Mouse (Mus musculus): Measurements from ENCODE around the gene Fchsd2. TPM values are rescaled to one million over a fixed set of nuclear protein-coding genes. Genes with fewer than 3 reads are reported as not detected.

The Fchsd2 gene
- polyA plus RNA-seq (2015; fragmentation: Nextera tagmentation; extraction: Ambion mirVana): 20.0 and 22.5 TPM in 2 replicates

DNA sequence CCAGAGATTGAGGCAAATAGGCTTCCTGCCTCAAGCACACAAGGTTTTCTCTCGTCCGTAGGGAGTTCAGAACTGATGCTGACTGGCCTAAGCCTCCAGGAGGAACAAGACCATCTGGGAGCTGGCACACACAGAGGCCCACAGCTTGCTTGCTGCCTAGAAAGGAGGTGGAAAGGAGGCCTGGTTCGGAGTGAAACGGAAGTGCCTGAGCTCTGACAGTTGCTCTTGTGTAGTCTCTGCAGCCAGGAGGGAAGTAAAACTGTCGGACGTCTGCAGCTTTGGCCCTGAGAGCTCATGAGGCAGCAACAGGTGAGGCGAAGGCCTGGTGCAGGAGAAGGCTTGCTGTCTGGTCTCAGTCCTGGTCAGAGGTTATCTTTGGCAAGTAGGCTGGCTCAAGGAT, at the start of gene Fchsd2:
Gene Fchsd2 (plus strand): TSS at position 246 of the 400 bp plus-strand sequence.
- no peak within 1 kb of the TSS for H3K4me3 ChIP-seq
- WGBS: 48% methylated on average over 7 of the region's 7 CpGs
- H3K27me3 ChIP-seq: no peaks in the 10 kb centered on the region
- no peak within 1 kb of the TSS for H3K27ac ChIP-seq
- H3K36me3 ChIP-seq: no peaks in the 10 kb centered on the region
- H3K4me2 ChIP-seq: no peak within 1 kb of the TSS
- no peak for ATAC-seq (ENCODE audit: borderline replicate concordance, extremely low read depth, low FRiP score, low TSS enrichment)
- peaks cover 12% of the 10 kb centered on the region for H3K4me1 ChIP-seq
- no peaks in the 10 kb centered on the region for H3K9me3 ChIP-seq
- no peak within 1 kb of the TSS for H3K9ac ChIP-seq

DNA sequence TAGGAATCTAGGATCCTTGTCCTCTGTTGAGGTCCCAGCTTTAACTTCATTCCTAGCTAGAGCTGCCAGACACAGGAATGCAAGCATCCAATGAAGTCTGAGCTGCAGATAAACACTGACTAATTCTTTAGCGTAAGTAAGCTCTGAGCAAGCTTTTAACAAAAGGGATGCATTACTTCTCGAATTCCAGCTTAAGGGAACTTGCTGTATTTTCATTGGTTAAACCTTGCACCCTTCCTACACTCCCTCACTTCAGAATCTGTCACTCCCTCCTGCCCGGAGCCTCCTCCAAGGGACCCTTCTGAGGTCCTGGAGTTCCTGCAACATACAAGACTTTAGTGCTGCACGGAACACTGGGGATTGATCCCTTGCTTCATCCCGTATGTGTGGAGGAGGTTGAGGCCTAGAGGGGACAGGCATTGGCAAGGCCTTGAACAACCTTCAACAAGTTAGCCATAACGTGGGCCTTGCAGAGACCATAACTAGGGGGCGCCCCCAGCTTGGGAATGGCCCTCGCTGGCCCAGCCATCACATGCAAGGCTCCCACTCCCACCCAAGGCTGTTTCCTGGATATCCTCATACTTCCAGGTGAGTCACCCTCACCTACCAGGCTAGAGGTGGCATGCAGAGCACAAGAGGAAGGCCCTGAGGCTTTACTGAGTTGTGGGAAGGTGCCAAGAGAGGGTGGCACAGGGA, 48.7 kb upstream of the Fchsd2 start:
- ATAC-seq (ENCODE audit: borderline replicate concordance, extremely low read depth, low FRiP score, low TSS enrichment): no peak
- 56% methylated on average over 8 of the region's 8 CpGs for WGBS
- no peaks in the 10 kb centered on the region for H3K9me3 ChIP-seq
- H3K4me2 ChIP-seq: no peak overlapping the region
- H3K27me3 ChIP-seq: no peaks in the 10 kb centered on the region
- no peaks in the 10 kb centered on the region for H3K36me3 ChIP-seq
- no peak overlapping the region for H3K27ac ChIP-seq
- no peak overlapping the region for H3K4me3 ChIP-seq
- H3K9ac ChIP-seq: no peak overlapping the region
- H3K4me1 ChIP-seq: peaks cover 43% of the 10 kb centered on the region

DNA sequence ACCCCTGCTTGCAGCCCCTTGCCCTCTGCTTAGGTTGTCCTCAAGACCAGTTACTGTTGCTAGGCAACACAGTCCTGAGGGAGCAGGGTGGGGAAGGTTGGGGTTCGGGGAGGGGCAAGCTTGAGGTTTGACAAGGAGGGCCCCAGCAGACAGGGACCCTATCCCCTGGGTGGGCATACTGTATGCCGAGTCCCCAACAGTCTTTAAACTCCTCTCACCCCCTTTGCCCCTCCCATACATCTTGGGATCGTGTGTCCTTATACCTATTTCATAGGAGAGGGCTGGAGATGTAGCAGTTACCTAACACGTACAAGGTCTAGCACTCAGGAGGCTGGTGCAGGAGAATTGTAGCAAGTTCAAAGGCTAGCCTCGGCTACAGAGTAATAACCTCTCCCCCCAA, 44.4 kb upstream of the Fchsd2 start:
- Histone ChIP-seq H3K27ac (no peak overlapping the region), H3K36me3 (no peaks in the 10 kb centered on the region), H3K27me3 (no peaks in the 10 kb centered on the region), H3K4me1 (peaks cover 40% of the 10 kb centered on the region), H3K9me3 (no peaks in the 10 kb centered on the region), H3K4me3 (no peak overlapping the region), H3K4me2 (no peak overlapping the region), H3K9ac (no peak overlapping the region)
- 68% methylated on average over 5 of the region's 5 CpGs for WGBS
- no peak for ATAC-seq (ENCODE audit: borderline replicate concordance, extremely low read depth, low FRiP score, low TSS enrichment)

DNA sequence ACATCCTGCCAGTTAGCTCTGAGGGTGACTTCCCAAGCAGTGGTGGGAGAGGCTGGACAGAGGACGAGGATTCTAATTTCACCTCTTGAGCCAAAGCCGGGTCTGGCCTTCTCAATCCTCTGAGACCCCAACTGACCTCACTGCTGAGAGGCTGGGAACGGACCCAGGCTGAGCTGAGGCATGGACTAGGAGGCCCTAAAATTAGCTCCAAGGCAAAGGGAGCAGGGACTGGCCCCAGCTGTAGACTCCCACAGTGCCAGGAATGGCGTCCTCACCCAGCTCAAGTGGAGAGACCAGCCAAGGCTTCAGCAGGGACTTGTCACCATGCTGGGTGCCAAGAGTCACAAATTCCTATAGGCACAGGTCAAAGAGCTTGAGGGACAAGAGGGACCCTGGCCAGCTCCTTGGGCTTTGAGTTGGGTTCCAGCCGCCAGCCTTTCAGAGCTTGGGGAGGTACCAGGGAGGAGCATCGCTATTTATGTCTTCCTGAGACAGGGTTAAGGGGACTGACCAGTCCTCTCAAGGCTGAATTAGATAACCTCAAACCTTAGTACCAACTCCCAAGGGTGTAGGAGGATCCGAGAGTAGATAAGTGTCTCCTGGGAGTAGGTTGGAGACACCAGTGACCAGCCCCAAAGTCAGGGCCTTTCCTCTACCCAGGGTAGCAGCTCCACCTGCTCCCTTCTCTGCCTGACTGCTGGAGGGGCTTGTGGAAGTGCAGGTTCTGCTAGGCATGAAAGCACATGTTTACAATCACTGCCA, 43.2 kb upstream of the Fchsd2 start:
- H3K27ac ChIP-seq: peak overlapping the region; percentile 37; the same call in 1 of the 2 replicates
- H3K36me3 ChIP-seq: no peaks in the 10 kb centered on the region
- H3K9me3 ChIP-seq: no peaks in the 10 kb centered on the region
- no peaks in the 10 kb centered on the region for H3K27me3 ChIP-seq
- no peak overlapping the region for H3K9ac ChIP-seq
- 65% methylated on average over 7 of the region's 7 CpGs for WGBS
- no peak overlapping the region for H3K4me2 ChIP-seq
- H3K4me1 ChIP-seq: peaks cover 28% of the 10 kb centered on the region
- ATAC-seq (ENCODE audit: borderline replicate concordance, extremely low read depth, low FRiP score, low TSS enrichment): peak; percentile 72
- H3K4me3 ChIP-seq: no peak overlapping the region

DNA sequence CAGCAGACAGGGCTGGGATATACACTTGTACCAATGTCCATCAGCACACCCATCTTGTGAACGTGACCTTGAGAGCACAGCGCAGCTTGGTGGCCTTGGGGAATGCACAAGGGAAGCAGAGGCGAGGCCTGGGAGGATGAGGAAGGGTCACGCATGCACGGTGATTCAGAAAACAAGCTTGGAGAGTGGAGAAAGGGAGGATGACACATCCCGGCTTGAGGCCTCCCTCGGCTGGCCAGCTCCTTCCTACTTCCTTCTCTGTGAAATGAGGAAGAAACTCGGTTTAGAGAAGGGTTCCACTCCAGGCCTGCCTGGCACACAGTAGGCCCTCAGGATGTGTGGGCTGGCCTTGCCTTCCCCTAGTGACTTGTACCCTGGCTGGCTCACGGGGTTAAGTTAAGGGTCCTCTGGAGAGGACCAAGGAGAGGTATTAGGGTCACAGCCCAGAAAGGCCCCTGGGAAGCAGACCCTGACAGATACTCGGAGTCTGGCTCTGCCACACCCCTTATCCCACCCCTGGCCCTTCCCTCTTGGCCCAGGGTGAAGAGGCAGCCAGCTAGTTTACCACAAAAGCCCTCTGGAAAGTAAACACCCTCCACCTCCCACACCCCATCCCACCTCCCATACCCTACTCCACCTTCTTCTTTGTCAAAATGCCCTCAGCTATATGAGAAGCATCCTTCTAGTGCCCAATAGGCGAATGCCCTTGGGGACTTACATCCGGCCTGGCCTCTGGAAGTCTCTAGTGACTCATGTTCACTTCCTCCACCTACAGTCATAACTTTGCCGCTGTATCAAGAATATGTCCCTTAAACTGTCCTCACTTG, 41.7 kb upstream of the Fchsd2 start:
- H3K27ac ChIP-seq: peak overlapping the region; percentile 57
- H3K27me3 ChIP-seq: no peaks in the 10 kb centered on the region
- no peak overlapping the region for H3K4me3 ChIP-seq
- no peaks in the 10 kb centered on the region for H3K9me3 ChIP-seq
- WGBS: 66% methylated on average over 13 of the region's 13 CpGs
- H3K4me2 ChIP-seq: no peak overlapping the region
- peaks cover 24% of the 10 kb centered on the region for H3K4me1 ChIP-seq
- no peaks in the 10 kb centered on the region for H3K36me3 ChIP-seq
- no peak for ATAC-seq (ENCODE audit: borderline replicate concordance, extremely low read depth, low FRiP score, low TSS enrichment)
- H3K9ac ChIP-seq: no peak overlapping the region

DNA sequence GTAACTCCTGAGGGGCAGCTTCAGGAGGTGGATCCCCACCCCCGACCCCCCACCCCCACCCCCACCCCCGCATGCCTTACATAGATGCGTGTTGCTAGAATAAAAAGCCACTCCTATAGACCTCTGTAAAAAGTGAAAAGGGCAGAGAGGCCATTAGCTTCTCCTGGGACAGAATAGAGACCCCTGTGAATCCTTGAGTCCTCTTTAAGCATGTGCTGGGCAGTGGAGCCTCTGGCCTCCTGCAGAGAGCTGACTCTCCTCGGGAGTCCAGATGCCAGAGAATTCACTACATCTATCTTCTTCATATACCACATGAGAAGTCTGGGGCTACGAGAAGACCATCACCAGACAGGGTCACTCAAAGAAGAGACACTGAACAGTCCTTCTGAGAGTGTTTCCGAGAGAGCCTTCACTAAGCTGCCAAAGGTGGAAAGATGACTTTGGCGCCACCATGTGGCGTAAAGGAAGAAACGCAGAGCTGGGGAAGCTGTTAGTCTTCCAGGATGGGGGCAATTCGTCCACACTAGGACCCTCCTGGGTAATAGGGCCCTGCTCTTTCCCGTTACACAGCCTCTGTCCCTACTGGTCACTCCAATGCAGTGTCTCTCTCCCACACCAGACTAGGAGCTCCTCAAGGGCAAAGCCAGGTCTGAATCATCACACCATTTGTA, 41.0 kb upstream of the Fchsd2 start:
- 17% methylated on average over 11 of the region's 11 CpGs for WGBS
- Histone ChIP-seq H3K4me3 (no peak overlapping the region), H3K4me2 (no peak overlapping the region), H3K36me3 (no peaks in the 10 kb centered on the region), H3K4me1 (peaks cover 24% of the 10 kb centered on the region), H3K27ac (peak overlapping the region; percentile 57), H3K27me3 (no peaks in the 10 kb centered on the region), H3K9me3 (no peaks in the 10 kb centered on the region), H3K9ac (no peak overlapping the region)
- peak; percentile 60; the same call in 1 of the 2 replicates for ATAC-seq (ENCODE audit: borderline replicate concordance, extremely low read depth, low FRiP score, low TSS enrichment)

DNA sequence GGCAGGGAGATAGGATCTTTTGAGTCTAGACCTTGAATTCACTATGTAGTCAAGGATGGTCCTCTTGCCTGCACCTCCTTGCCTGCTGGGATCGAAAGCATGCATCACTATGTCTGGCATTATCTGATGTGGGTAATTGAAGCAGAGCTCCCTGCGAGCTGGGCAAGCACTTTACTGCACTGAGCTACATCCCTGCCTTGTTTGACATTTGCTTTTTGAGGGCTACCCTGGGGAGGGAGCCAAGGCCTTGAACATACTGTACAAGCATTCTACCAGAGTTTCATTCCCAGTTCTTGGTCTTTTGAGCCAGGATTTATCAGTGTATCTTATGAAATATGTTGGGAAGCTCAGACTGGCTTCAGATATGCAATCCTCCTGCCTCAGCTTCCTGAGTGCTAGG, 39.5 kb upstream of the Fchsd2 start:
- Histone ChIP-seq H3K27ac (no peak overlapping the region), H3K4me3 (no peak overlapping the region), H3K27me3 (no peaks in the 10 kb centered on the region), H3K9me3 (no peaks in the 10 kb centered on the region), H3K36me3 (no peaks in the 10 kb centered on the region), H3K4me1 (peaks cover 24% of the 10 kb centered on the region), H3K9ac (no peak overlapping the region), H3K4me2 (no peak overlapping the region)
- 74% methylated on average over 2 of the region's 2 CpGs for whole genome bisulfite sequencing
- ATAC-seq (ENCODE audit: borderline replicate concordance, extremely low read depth, low FRiP score, low TSS enrichment): no peak

DNA sequence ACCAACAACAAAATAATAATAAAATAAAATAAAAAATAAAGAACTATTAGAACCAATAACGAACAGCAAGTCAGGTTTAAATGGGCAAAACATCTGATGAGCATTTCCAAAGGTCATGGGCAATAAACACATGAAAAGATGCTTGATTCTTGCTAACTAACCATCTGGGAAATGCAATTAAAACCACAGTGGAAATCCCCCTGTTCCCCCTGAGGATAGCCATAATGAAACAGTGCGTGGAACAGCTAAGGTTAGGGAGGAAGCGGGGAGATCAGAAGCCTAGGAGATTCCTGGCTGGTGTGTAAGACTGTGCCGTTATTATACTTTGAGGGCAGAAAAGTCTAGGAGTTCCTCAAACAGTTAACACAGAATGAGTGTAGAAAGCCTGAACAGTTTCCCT, 35.4 kb upstream of the Fchsd2 start:
- Histone ChIP-seq H3K9me3 (no peaks in the 10 kb centered on the region), H3K4me2 (no peak overlapping the region)

DNA sequence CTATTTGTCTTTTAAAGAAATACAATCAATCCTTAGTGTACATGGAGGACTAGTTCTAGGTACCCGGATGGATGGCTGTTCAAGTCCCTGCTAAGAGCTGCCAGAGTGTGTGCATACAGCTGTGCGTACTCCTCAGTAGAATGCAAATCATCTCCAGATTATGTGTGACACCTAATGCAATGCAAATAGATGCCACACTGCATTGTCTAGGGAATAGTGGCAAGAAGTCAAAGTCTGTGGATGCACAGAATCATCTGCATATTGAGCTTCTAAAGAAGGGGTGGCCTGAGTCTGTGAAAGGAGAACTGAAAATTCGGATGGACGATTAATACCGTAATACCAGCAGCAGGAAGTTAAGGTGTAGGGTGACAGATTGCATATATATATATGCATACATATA, 33.5 kb upstream of the Fchsd2 start:
- no peak for ATAC-seq (ENCODE audit: borderline replicate concordance, extremely low read depth, low FRiP score, low TSS enrichment)
- Histone ChIP-seq H3K9me3 (no peaks in the 10 kb centered on the region), H3K27me3 (no peaks in the 10 kb centered on the region), H3K4me1 (peaks cover 4% of the 10 kb centered on the region; the same call in 1 of the 2 replicates), H3K4me2 (no peak overlapping the region), H3K9ac (no peak overlapping the region), H3K27ac (no peak overlapping the region), H3K36me3 (no peaks in the 10 kb centered on the region), H3K4me3 (no peak overlapping the region)
- 71% methylated on average over 5 of the region's 5 CpGs for WGBS

More for the DNA sequence above, 35.4 kb upstream of the Fchsd2 start:
- no peak overlapping the region for H3K27ac ChIP-seq
- no peaks in the 10 kb centered on the region for H3K27me3 ChIP-seq
- no peaks in the 10 kb centered on the region for H3K36me3 ChIP-seq
- H3K4me3 ChIP-seq: no peak overlapping the region
- peaks cover 4% of the 10 kb centered on the region; the same call in 1 of the 2 replicates for H3K4me1 ChIP-seq
- ATAC-seq (ENCODE audit: borderline replicate concordance, extremely low read depth, low FRiP score, low TSS enrichment): no peak
- H3K9ac ChIP-seq: no peak overlapping the region
- whole genome bisulfite sequencing: 64% methylated on average over 4 of the region's 4 CpGs

DNA sequence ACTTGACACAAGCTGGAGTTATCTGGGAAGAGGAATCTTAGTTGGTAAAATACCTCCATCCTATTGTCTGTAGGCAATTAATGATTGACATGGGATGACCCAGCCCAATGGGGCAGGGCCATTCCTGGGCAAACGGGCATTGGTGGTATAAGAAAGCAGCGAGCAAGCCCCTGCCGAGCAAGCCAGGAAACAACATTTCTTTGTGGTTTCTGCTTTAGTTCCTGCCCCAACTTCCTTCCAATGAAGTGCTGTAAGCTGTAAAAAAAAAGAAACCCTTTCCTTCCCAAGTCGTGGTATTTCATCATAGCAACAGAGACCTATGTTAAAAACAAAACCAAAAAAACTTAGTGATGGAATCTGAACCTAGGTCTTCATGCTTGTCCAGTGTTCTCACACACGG, 32.2 kb upstream of the Fchsd2 start:
- no peaks in the 10 kb centered on the region for H3K27me3 ChIP-seq
- H3K4me1 ChIP-seq: peaks cover 4% of the 10 kb centered on the region; the same call in 1 of the 2 replicates
- no peak overlapping the region for H3K4me3 ChIP-seq
- no peak overlapping the region for H3K27ac ChIP-seq
- H3K9me3 ChIP-seq: no peaks in the 10 kb centered on the region
- no peak for ATAC-seq (ENCODE audit: borderline replicate concordance, extremely low read depth, low FRiP score, low TSS enrichment)
- H3K9ac ChIP-seq: no peak overlapping the region
- no peaks in the 10 kb centered on the region for H3K36me3 ChIP-seq
- H3K4me2 ChIP-seq: no peak overlapping the region
- 53% methylated on average over 5 of the region's 5 CpGs for WGBS

DNA sequence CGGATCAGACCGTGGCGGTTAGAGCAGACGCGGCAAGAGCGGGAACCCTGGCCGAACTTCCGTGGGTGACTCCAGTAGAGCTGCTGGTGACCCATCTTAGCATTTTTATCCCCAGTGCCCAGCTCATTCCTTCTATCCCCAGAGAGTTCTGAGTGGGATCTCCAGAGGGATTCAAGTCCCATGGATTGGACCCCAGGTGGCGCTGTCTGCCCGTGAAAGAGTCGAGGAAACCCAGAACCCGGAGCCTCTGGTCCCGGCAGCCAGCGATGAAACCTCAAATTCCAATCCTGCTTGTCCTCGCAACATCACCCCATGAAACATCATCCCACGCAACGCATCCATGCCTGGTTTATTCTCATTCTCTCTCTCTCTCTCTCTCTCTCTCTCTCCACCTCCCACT, 31.3 kb upstream of the Fchsd2 start:
- no peak overlapping the region for H3K9ac ChIP-seq
- no peaks in the 10 kb centered on the region for H3K9me3 ChIP-seq
- H3K27ac ChIP-seq: no peak overlapping the region
- ATAC-seq (ENCODE audit: borderline replicate concordance, extremely low read depth, low FRiP score, low TSS enrichment): peak; percentile 59; the same call in 1 of the 2 replicates
- peaks cover 4% of the 10 kb centered on the region; the same call in 1 of the 2 replicates for H3K4me1 ChIP-seq
- 7% methylated on average over 17 of the region's 17 CpGs for WGBS
- no peaks in the 10 kb centered on the region for H3K27me3 ChIP-seq
- peak overlapping the region; percentile 27 for H3K4me2 ChIP-seq
- no peaks in the 10 kb centered on the region for H3K36me3 ChIP-seq
- H3K4me3 ChIP-seq: no peak overlapping the region
